Mouse (Mus musculus) neural tube, embryonic 11.5 days (tissue): ENCODE data around the gene Slc16a4. TPM values are rescaled to one million over a fixed set of nuclear protein-coding genes. Genes with fewer than 3 reads are reported as not detected.

Experiments used
- ATAC-seq: fragments of 200-750 bp; cut with Nextera tagmentation; 2 replicates; pipeline ENCODE4 v1.8.0; 2017; ENCODE audit warnings: moderate number of reproducible peaks, mild to moderate bottlenecking, moderate TSS enrichment, moderate library complexity; ENCODE audit not compliant: insufficient read depth, low FRiP score, low TSS enrichment
- DNase-seq: peaks from one replicate; pipeline ENCODE4 v3.0.0-alpha.2; 2015; ENCODE audit warnings: low spot score
- H3K27ac ChIP-seq: fragments of 300-500 bp; sonication (generic); 2 replicates; pipeline ENCODE4 v1.5.1; 2014; ENCODE audit warnings: low read depth, mild to moderate bottlenecking, low read length
- H3K27me3 ChIP-seq: fragments of 300-500 bp; sonication (generic); 2 replicates; pipeline ENCODE4 v1.6.1; 2014; ENCODE audit warnings: mild to moderate bottlenecking, low read length, mixed read lengths; ENCODE audit not compliant: control insufficient read depth, insufficient read depth
- H3K36me3 ChIP-seq: fragments of 300-500 bp; sonication (generic); 2 replicates; pipeline ENCODE4 v1.6.1; 2014; ENCODE audit warnings: mild to moderate bottlenecking, low read length, moderate library complexity, mixed read lengths; ENCODE audit not compliant: control insufficient read depth, insufficient read depth
- H3K4me1 ChIP-seq: fragments of 300-500 bp; sonication (generic); 2 replicates; pipeline ENCODE4 v1.6.1; 2014; ENCODE audit warnings: low read length, mixed read lengths; ENCODE audit not compliant: control insufficient read depth, insufficient read depth
- H3K4me2 ChIP-seq: fragments of 300-500 bp; sonication (generic); 2 replicates; pipeline ENCODE4 v1.6.1; 2014; ENCODE audit warnings: low read depth, mild to moderate bottlenecking, moderate library complexity
- H3K4me3 ChIP-seq: fragments of 300-500 bp; sonication (generic); 2 replicates; pipeline ENCODE4 v1.5.1; 2014; ENCODE audit warnings: low read depth, low read length
- H3K9ac ChIP-seq: fragments of 300-500 bp; sonication (generic); 2 replicates; pipeline ENCODE4 v1.6.1; 2014; ENCODE audit warnings: mild to moderate bottlenecking, low read length
- H3K9me3 ChIP-seq: fragments of 300-500 bp; sonication (generic); 2 replicates; pipeline ENCODE4 v1.6.1; 2016; ENCODE audit warnings: low read length; ENCODE audit not compliant: control insufficient read depth
- WGBS: fragments of 180-500 bp; shearing (Covaris S2); extraction: QIAGEN DNeasy Blood & Tissue Kit; methylation state at CpG from one replicate; pipeline ENCODE4 v1.1.7; 2014; 5-methylcytosine and 5-hydroxymethylcytosine counted together
- polyA plus RNA-seq: library from polyadenylated mRNA; unstranded; fragments of >200 nt; fragmentation: Nextera tagmentation; extraction: Ambion mirVana; gene quantifications from 2 replicates; pipeline ENCODE4 v1.2.1, GENCODE M21; 2014

Gene Slc16a4
- 1.6 and 1.9 TPM in 2 replicates for polyA plus RNA-seq

DNA sequence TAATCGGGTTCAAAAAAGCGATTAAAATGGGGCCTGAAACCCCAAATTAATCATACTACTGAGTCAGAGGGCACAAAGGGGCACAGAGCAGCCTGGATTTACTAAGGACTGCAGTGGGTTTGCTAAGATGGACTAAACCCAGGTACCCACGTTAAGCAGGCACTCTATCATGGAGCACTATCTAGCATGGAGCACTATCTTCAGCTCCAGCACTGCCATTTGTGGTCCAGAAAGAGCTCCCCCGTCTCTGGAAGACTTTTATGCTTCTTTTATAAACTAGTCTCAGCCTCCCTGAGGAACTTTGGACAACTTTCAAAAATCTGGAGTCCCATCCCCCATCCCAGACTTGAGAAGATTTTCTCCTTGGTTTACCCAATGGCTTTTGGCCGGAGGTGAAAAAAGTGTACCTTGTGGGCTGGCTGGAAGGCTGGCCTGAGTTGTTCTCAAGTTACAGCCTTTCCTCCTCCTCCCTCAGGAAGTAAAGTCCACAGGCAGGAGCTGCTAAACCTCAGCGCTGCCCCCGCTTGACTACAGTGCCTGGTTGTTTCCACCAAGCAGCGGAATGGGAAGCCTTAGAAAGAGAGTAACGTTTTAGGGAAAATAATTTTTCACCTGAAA, at the start of gene Slc16a4:
Gene Slc16a4, plus strand, starts transcription at position 467 of the 618 bp plus-strand sequence.
- H3K27ac ChIP-seq: no peak within 1 kb of the TSS
- no peak within 1 kb of the TSS for H3K9ac ChIP-seq
- no peaks in the 10 kb centered on the region for H3K36me3 ChIP-seq
- 30% methylated on average over 9 of the region's 9 CpGs for WGBS
- no peaks in the 10 kb centered on the region for H3K27me3 ChIP-seq
- no peak within 1 kb of the TSS for H3K4me3 ChIP-seq
- no peaks in the 10 kb centered on the region for H3K9me3 ChIP-seq
- H3K4me2 ChIP-seq: no peak within 1 kb of the TSS
- ATAC-seq (no peak), DNase-seq (peak; percentile 45)
- H3K4me1 ChIP-seq: no peaks in the 10 kb centered on the region

- Histone ChIP-seq H3K4me1 (no peaks in the 10 kb centered on the region), H3K9ac (no peak overlapping the region), H3K27ac (no peak overlapping the region), H3K4me2 (no peak overlapping the region), H3K4me3 (no peak overlapping the region), H3K27me3 (no peaks in the 10 kb centered on the region), H3K9me3 (no peaks in the 10 kb centered on the region), H3K36me3 (no peaks in the 10 kb centered on the region)
- ATAC-seq (no peak), DNase-seq (no peak)
- WGBS: 57% methylated on average over 14 of the region's 14 CpGs
Measured at GRCm38 (mm10) chr3:107241389-107242094, 49.5 kb upstream of the Slc16a4 start.

- Histone ChIP-seq H3K9me3 (no peaks in the 10 kb centered on the region), H3K4me3 (no peak overlapping the region), H3K27me3 (no peaks in the 10 kb centered on the region), H3K36me3 (no peaks in the 10 kb centered on the region), H3K4me2 (no peak overlapping the region), H3K4me1 (no peaks in the 10 kb centered on the region), H3K27ac (no peak overlapping the region), H3K9ac (no peak overlapping the region)
- DNase-seq: no peak
- WGBS: 80% methylated on average over 6 of the region's 6 CpGs
- ATAC-seq: no peak
Measured at GRCm38 (mm10) chr3:107246876-107247275, 44.2 kb upstream of the Slc16a4 start.

- Histone ChIP-seq H3K4me2 (no peak overlapping the region), H3K9ac (no peak overlapping the region), H3K27me3 (no peaks in the 10 kb centered on the region), H3K27ac (no peak overlapping the region), H3K9me3 (no peaks in the 10 kb centered on the region), H3K4me3 (no peak overlapping the region), H3K4me1 (no peaks in the 10 kb centered on the region), H3K36me3 (no peaks in the 10 kb centered on the region)
- 63% methylated on average over 3 of the region's 3 CpGs for WGBS
- ATAC-seq: no peak
- no peak for DNase-seq
Measured at GRCm38 (mm10) chr3:107249042-107249441, 42.0 kb upstream of the Slc16a4 start.

- no peak overlapping the region for H3K9ac ChIP-seq
- H3K4me2 ChIP-seq: no peak overlapping the region
- DNase-seq (no peak), ATAC-seq (no peak)
- H3K36me3 ChIP-seq: no peaks in the 10 kb centered on the region
- no peak overlapping the region for H3K4me3 ChIP-seq
- no peaks in the 10 kb centered on the region for H3K27me3 ChIP-seq
- WGBS: 61% methylated on average over 2 of the region's 2 CpGs
- H3K4me1 ChIP-seq: no peaks in the 10 kb centered on the region
- H3K27ac ChIP-seq: no peak overlapping the region
- no peaks in the 10 kb centered on the region for H3K9me3 ChIP-seq
Measured at GRCm38 (mm10) chr3:107250320-107250719, 40.7 kb upstream of the Slc16a4 start.

- Histone ChIP-seq H3K9me3 (no peaks in the 10 kb centered on the region), H3K36me3 (no peaks in the 10 kb centered on the region), H3K27me3 (no peaks in the 10 kb centered on the region), H3K9ac (no peak overlapping the region), H3K4me3 (no peak overlapping the region), H3K4me2 (no peak overlapping the region), H3K27ac (no peak overlapping the region), H3K4me1 (no peaks in the 10 kb centered on the region)
- ATAC-seq (no peak), DNase-seq (no peak)
- WGBS: 77% methylated on average over 4 of the region's 4 CpGs
Measured at GRCm38 (mm10) chr3:107252035-107252434, 39.0 kb upstream of the Slc16a4 start.

GRCm38 (mm10) chr3:107253925-107254324, 37.1 kb upstream of the Slc16a4 start:
- WGBS: 86% methylated on average over 5 of the region's 5 CpGs
- Histone ChIP-seq H3K9ac (no peak overlapping the region), H3K9me3 (no peaks in the 10 kb centered on the region), H3K4me1 (no peaks in the 10 kb centered on the region), H3K36me3 (no peaks in the 10 kb centered on the region), H3K4me3 (no peak overlapping the region), H3K27ac (no peak overlapping the region), H3K4me2 (no peak overlapping the region), H3K27me3 (no peaks in the 10 kb centered on the region)
- DNase-seq: no peak
- ATAC-seq: no peak

GRCm38 (mm10) chr3:107255992-107256391, 35.0 kb upstream of the Slc16a4 start:
- DNase-seq: no peak
- no peaks in the 10 kb centered on the region for H3K36me3 ChIP-seq
- no peak overlapping the region for H3K4me3 ChIP-seq
- ATAC-seq: no peak
- H3K9me3 ChIP-seq: no peaks in the 10 kb centered on the region
- H3K27ac ChIP-seq: no peak overlapping the region
- H3K4me1 ChIP-seq: peaks cover 4% of the 10 kb centered on the region; the same call in 1 of the 2 replicates
- no peaks in the 10 kb centered on the region for H3K27me3 ChIP-seq
- WGBS: 85% methylated on average over 3 of the region's 3 CpGs
- no peak overlapping the region for H3K4me2 ChIP-seq
- no peak overlapping the region for H3K9ac ChIP-seq

DNA sequence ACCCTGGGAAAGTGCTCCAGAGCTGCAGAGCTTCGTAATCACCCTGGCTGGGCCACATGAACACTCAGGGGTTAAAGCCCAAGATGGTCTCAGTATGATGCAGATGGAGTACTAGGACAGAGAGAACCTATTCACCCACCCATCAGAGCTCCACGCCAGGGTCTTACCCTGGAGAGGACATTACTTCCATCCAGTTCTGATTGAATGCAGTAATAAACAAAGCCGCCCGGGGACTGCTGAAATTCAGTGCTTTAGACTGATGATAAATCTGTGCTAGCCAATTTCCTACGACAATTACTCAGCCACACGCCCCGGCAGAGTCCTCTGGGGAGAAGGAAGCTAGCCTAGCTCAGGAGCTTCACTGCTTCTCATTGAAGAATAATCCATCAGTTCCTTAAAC, 34.3 kb upstream of the Slc16a4 start:
- Histone ChIP-seq H3K9me3 (no peaks in the 10 kb centered on the region), H3K27me3 (no peaks in the 10 kb centered on the region), H3K4me2 (no peak overlapping the region), H3K27ac (no peak overlapping the region), H3K4me1 (peaks cover 7% of the 10 kb centered on the region; the same call in 1 of the 2 replicates), H3K36me3 (no peaks in the 10 kb centered on the region), H3K9ac (no peak overlapping the region), H3K4me3 (no peak overlapping the region)
- peak; percentile 45 for DNase-seq
- ATAC-seq: peak; percentile 45; the same call in 1 of the 2 replicates
- 51% methylated on average over 7 of the region's 7 CpGs for WGBS
